Mouse (Mus musculus) limb, embryonic 12.5 days (tissue): ENCODE data around the gene Ttc28. TPM values are rescaled to one million over a fixed set of nuclear protein-coding genes. Genes with fewer than 3 reads are reported as not detected.

Experiments used
- ATAC-seq: fragments of 200-750 bp; cut with Nextera tagmentation; 2 replicates; pipeline ENCODE4 v1.8.0; 2017; ENCODE audit warnings: low read depth, moderate TSS enrichment; ENCODE audit not compliant: insufficient number of reproducible peaks, insufficient read depth, low FRiP score, low TSS enrichment
- H3K27ac ChIP-seq: fragments of 300-500 bp; sonication (generic); 2 replicates; pipeline ENCODE4 v1.5.1; 2016; ENCODE audit warnings: mild to moderate bottlenecking, moderate library complexity
- H3K27me3 ChIP-seq: fragments of 300-500 bp; sonication (generic); 2 replicates; pipeline ENCODE4 v1.6.1; 2016; ENCODE audit warnings: mild to moderate bottlenecking, moderate library complexity
- H3K36me3 ChIP-seq: fragments of 300-500 bp; sonication (generic); 2 replicates; pipeline ENCODE4 v1.6.1; 2016; ENCODE audit warnings: mild to moderate bottlenecking, moderate library complexity
- H3K4me1 ChIP-seq: fragments of 300-500 bp; sonication (generic); replicated peaks from 2 replicates; pipeline ENCODE4 v1.6.1; 2016
- H3K4me2 ChIP-seq: fragments of 300-500 bp; sonication (generic); 2 replicates; pipeline ENCODE4 v1.6.1; 2016; ENCODE audit warnings: mild to moderate bottlenecking, moderate library complexity
- H3K4me3 ChIP-seq: fragments of 300-500 bp; sonication (generic); replicated peaks from 2 replicates; pipeline ENCODE4 v1.5.1; 2016; ENCODE audit warnings: mild to moderate bottlenecking
- H3K9ac ChIP-seq: fragments of 300-500 bp; sonication (generic); replicated peaks from 2 replicates; pipeline ENCODE4 v1.6.1; 2016; ENCODE audit warnings: mild to moderate bottlenecking, moderate library complexity
- H3K9me3 ChIP-seq: fragments of 300-500 bp; sonication (generic); 2 replicates; pipeline ENCODE4 v1.6.1; 2016; ENCODE audit warnings: mild to moderate bottlenecking, moderate library complexity
- whole genome bisulfite sequencing: fragments of 180-500 bp; shearing (Covaris S2); methylation state at CpG from one replicate; pipeline ENCODE4 v1.1.7; 2016; 5-methylcytosine and 5-hydroxymethylcytosine counted together
- polyA plus RNA-seq: library from polyadenylated mRNA; unstranded; fragments of >200 nt; fragmentation: Nextera tagmentation; extraction: Ambion mirVana; gene quantifications from 2 replicates; pipeline ENCODE4 v1.2.1, GENCODE M21; 2016

The Ttc28 gene
- polyA plus RNA-seq, 1 experiment from 2014 or later, result 20.0 TPM

GRCm38 (mm10) chr5:111268852-111269251 lies 389.2 kb downstream of the Ttc28 start:
- no peak overlapping the region for H3K9ac ChIP-seq
- ATAC-seq, result no peak
- peaks cover 7% of the 10 kb centered on the region for H3K4me1 ChIP-seq
- peaks cover 6% of the 10 kb centered on the region for H3K9me3 ChIP-seq
- no peaks in the 10 kb centered on the region for H3K27me3 ChIP-seq
- no peak overlapping the region for H3K27ac ChIP-seq
- no peak overlapping the region for H3K4me2 ChIP-seq
- H3K4me3 ChIP-seq, result no peak overlapping the region
- 45% methylated on average over 2 of the region's 2 CpGs for WGBS
- peaks cover 70% of the 10 kb centered on the region for H3K36me3 ChIP-seq

GRCm38 (mm10) chr5:111269613-111270205 lies 390.1 kb downstream of the Ttc28 start:
- peaks cover 77% of the 10 kb centered on the region for H3K36me3 ChIP-seq
- no peak for ATAC-seq

GRCm38 (mm10) chr5:111270246-111271002 lies 390.8 kb downstream of the Ttc28 start:
- no peaks in the 10 kb centered on the region for H3K27me3 ChIP-seq
- 0 out of 2 replicates have a peak, but pooled peaks cover 6% of the 10 kb centered on the region for H3K4me1 ChIP-seq
- no peak overlapping the region for H3K4me3 ChIP-seq
- no peak overlapping the region for H3K9ac ChIP-seq
- ATAC-seq, result no peak
- H3K9me3 ChIP-seq, result peaks cover 6% of the 10 kb centered on the region
- WGBS, result 78% methylated on average over 15 of the region's 15 CpGs
- H3K36me3 ChIP-seq, result peaks cover 76% of the 10 kb centered on the region
- H3K4me2 ChIP-seq, result no peak overlapping the region
- H3K27ac ChIP-seq, result no peak overlapping the region

More at GRCm38 (mm10) chr5:111269613-111270205, 390.1 kb downstream of the Ttc28 start:
- Histone ChIP-seq H3K9ac (no peak overlapping the region), H3K4me2 (no peak overlapping the region), H3K4me3 (no peak overlapping the region), H3K27ac (no peak overlapping the region), H3K27me3 (no peaks in the 10 kb centered on the region), H3K9me3 (peaks cover 6% of the 10 kb centered on the region), H3K4me1 (0 out of 2 replicates have a peak, but pooled peaks cover 6% of the 10 kb centered on the region)
- 70% methylated on average over 6 of the region's 6 CpGs for WGBS

- Histone ChIP-seq H3K36me3 (peaks cover 79% of the 10 kb centered on the region), H3K9ac (no peak overlapping the region), H3K4me1 (0 out of 2 replicates have a peak, but pooled peaks cover 6% of the 10 kb centered on the region), H3K9me3 (no peaks in the 10 kb centered on the region), H3K4me3 (no peak overlapping the region), H3K27me3 (no peaks in the 10 kb centered on the region), H3K4me2 (no peak overlapping the region), H3K27ac (no peak overlapping the region)
- WGBS, result 32% methylated on average over 10 of the region's 10 CpGs
- peak; percentile 39; the same call in 1 of the 2 replicates for ATAC-seq
These were observed 394.0 kb downstream of the Ttc28 start for GRCm38 (mm10) chr5:111273589-111273988.

GRCm38 (mm10) chr5:111274948-111275347 lies 395.3 kb downstream of the Ttc28 start:
- Histone ChIP-seq H3K4me2 (no peak overlapping the region), H3K4me3 (no peak overlapping the region), H3K9ac (no peak overlapping the region), H3K9me3 (no peaks in the 10 kb centered on the region), H3K27me3 (no peaks in the 10 kb centered on the region), H3K36me3 (peaks cover 85% of the 10 kb centered on the region), H3K27ac (no peak overlapping the region), H3K4me1 (0 out of 2 replicates have a peak, but pooled peaks cover 6% of the 10 kb centered on the region)
- no peak for ATAC-seq
- 58% methylated on average over 5 of the region's 5 CpGs for WGBS

GRCm38 (mm10) chr5:111284420-111285175 lies 405.0 kb downstream of the Ttc28 start:
- Histone ChIP-seq H3K9me3 (no peaks in the 10 kb centered on the region), H3K27ac (no peak overlapping the region), H3K36me3 (peaks cover 88% of the 10 kb centered on the region), H3K4me1 (no peaks in the 10 kb centered on the region), H3K4me3 (no peak overlapping the region), H3K9ac (no peak overlapping the region), H3K4me2 (no peak overlapping the region), H3K27me3 (no peaks in the 10 kb centered on the region)
- ATAC-seq, result no peak
- WGBS, result 87% methylated on average over 19 of the region's 19 CpGs

- WGBS, result 74% methylated on average over 5 of the region's 5 CpGs
- peaks cover 58% of the 10 kb centered on the region for H3K36me3 ChIP-seq
These were observed 408.0 kb downstream of the Ttc28 start for GRCm38 (mm10) chr5:111287571-111287970.

GRCm38 (mm10) chr5:111288486-111288885 lies 408.9 kb downstream of the Ttc28 start:
- peaks cover 4% of the 10 kb centered on the region; the same call in 1 of the 2 replicates for H3K4me1 ChIP-seq
- 0 out of 2 replicates have a peak overlapping the region, but pooled peaks have one; percentile 35 for H3K27ac ChIP-seq
- 87% methylated on average over 11 of the region's 11 CpGs for WGBS
- no peaks in the 10 kb centered on the region for H3K27me3 ChIP-seq
- H3K9ac ChIP-seq, result no peak overlapping the region
- H3K4me3 ChIP-seq, result no peak overlapping the region
- peaks cover 49% of the 10 kb centered on the region for H3K36me3 ChIP-seq
- no peak for ATAC-seq
- no peaks in the 10 kb centered on the region for H3K9me3 ChIP-seq
- H3K4me2 ChIP-seq, result no peak overlapping the region

More at GRCm38 (mm10) chr5:111287571-111287970, 408.0 kb downstream of the Ttc28 start:
- Histone ChIP-seq H3K27ac (no peak overlapping the region), H3K4me1 (peaks cover 3% of the 10 kb centered on the region; the same call in 1 of the 2 replicates), H3K27me3 (no peaks in the 10 kb centered on the region), H3K9me3 (no peaks in the 10 kb centered on the region), H3K4me2 (no peak overlapping the region), H3K4me3 (no peak overlapping the region), H3K9ac (no peak overlapping the region)
- ATAC-seq, result no peak

GRCm38 (mm10) chr5:111290071-111290470 lies 410.5 kb downstream of the Ttc28 start:
- peaks cover 6% of the 10 kb centered on the region; the same call in 1 of the 2 replicates for H3K4me1 ChIP-seq
- H3K27ac ChIP-seq, result no peak overlapping the region
- H3K9ac ChIP-seq, result no peak overlapping the region
- no peak for ATAC-seq
- 85% methylated on average over 11 of the region's 11 CpGs for WGBS
- H3K9me3 ChIP-seq, result 0 out of 2 replicates have a peak, but pooled peaks cover 1% of the 10 kb centered on the region
- H3K36me3 ChIP-seq, result peaks cover 33% of the 10 kb centered on the region
- H3K27me3 ChIP-seq, result no peaks in the 10 kb centered on the region
- no peak overlapping the region for H3K4me3 ChIP-seq
- H3K4me2 ChIP-seq, result no peak overlapping the region

- 0 out of 2 replicates have a peak, but pooled peaks cover 4% of the 10 kb centered on the region for H3K9me3 ChIP-seq
- H3K4me1 ChIP-seq, result peaks cover 6% of the 10 kb centered on the region; the same call in 1 of the 2 replicates
- H3K9ac ChIP-seq, result no peak overlapping the region
- H3K4me3 ChIP-seq, result no peak overlapping the region
- 59% methylated on average over 10 of the region's 10 CpGs for WGBS
- H3K4me2 ChIP-seq, result no peak overlapping the region
- H3K27ac ChIP-seq, result no peak overlapping the region
- no peak for ATAC-seq
- H3K27me3 ChIP-seq, result no peaks in the 10 kb centered on the region
- peaks cover 18% of the 10 kb centered on the region for H3K36me3 ChIP-seq
These were observed 412.0 kb downstream of the Ttc28 start for GRCm38 (mm10) chr5:111291639-111292038.

GRCm38 (mm10) chr5:111297801-111298200 lies 418.2 kb downstream of the Ttc28 start:
- Histone ChIP-seq H3K27ac (no peak overlapping the region), H3K36me3 (no peaks in the 10 kb centered on the region), H3K9ac (no peak overlapping the region), H3K9me3 (0 out of 2 replicates have a peak, but pooled peaks cover 4% of the 10 kb centered on the region), H3K27me3 (no peaks in the 10 kb centered on the region), H3K4me1 (peaks cover 4% of the 10 kb centered on the region; the same call in 1 of the 2 replicates), H3K4me3 (no peak overlapping the region), H3K4me2 (no peak overlapping the region)
- WGBS, result 54% methylated on average over 5 of the region's 5 CpGs
- ATAC-seq, result no peak
